Mouse (Mus musculus) cerebellum, postnatal 36 days (tissue): ENCODE results near the gene Nutf2.
A peak's percentile ranks its signal among the peaks of the same experiment; 100 is the strongest.

ENCODE experiments used
- DNase-seq, 2 experiments: peaks; one replicate each; pipeline ENCODE4 v3.0.0; 2021 to 2022; ENCODE audit warnings: mixed read lengths in 2 of 2

Nutf2 gene

GRCm38 (mm10) chr8:105855248-105856167 lies 4.9 kb upstream of the Nutf2 start:
- DNase-seq = peak; percentile 45 to 50

- DNase-seq = no peak
These were observed 4.1 kb upstream of the Nutf2 start for GRCm38 (mm10) chr8:105856168-105856835.

- DNase-seq = no peak
These were observed 1.9 kb upstream of the Nutf2 start for GRCm38 (mm10) chr8:105858495-105858894.

- no peak for DNase-seq
These were observed 1.1 kb upstream of the Nutf2 start for GRCm38 (mm10) chr8:105859314-105859713.

- no peak for DNase-seq
These were observed 1.6 kb downstream of the Nutf2 start for GRCm38 (mm10) chr8:105861951-105862350.

- DNase-seq = no peak
These were observed 6.1 kb downstream of the Nutf2 start for GRCm38 (mm10) chr8:105866364-105867029.

- peak; percentile 43 to 66 for DNase-seq
These were observed 13.9 kb downstream of the Nutf2 start for GRCm38 (mm10) chr8:105874301-105874700.

- DNase-seq = peak; percentile 86 to 92
These were observed 20.6 kb downstream of the Nutf2 start, which contains the start of gene Edc4 for GRCm38 (mm10) chr8:105880754-105881520. Gene Edc4, plus strand, starts transcription at chr8:105880881.

GRCm38 (mm10) chr8:105889756-105890465 lies 29.5 kb downstream of the Nutf2 start:
- DNase-seq = no peak

GRCm38 (mm10) chr8:105890870-105891269 lies 30.5 kb downstream of the Nutf2 start:
- DNase-seq = no peak

GRCm38 (mm10) chr8:105892432-105892831 lies 32.1 kb downstream of the Nutf2 start:
- no peak for DNase-seq

GRCm38 (mm10) chr8:105893339-105893738 lies 33.0 kb downstream of the Nutf2 start, which contains the start of gene Nrn1l:
Gene Nrn1l, plus strand, starts transcription at chr8:105893567.
- peak in 1 of 2 experiments; percentile 36 for DNase-seq

GRCm38 (mm10) chr8:105897801-105898480 lies 37.6 kb downstream of the Nutf2 start:
- no peak for DNase-seq

- peak; percentile 91 for DNase-seq
These were observed 40.0 kb downstream of the Nutf2 start, which contains the start of gene Pskh1 for GRCm38 (mm10) chr8:105900180-105900940. Gene Pskh1, plus strand, starts transcription at chr8:105900441.

GRCm38 (mm10) chr8:105900941-105901616 lies 40.7 kb downstream of the Nutf2 start:
- no peak for DNase-seq

GRCm38 (mm10) chr8:105919390-105919789 lies 59.0 kb downstream of the Nutf2 start:
- DNase-seq = no peak

- DNase-seq = no peak
These were observed 64.7 kb downstream of the Nutf2 start for GRCm38 (mm10) chr8:105925123-105925522.
